10 mouse cellular contexts compared by ENCODE assay signal in the genomic region with DNA sequence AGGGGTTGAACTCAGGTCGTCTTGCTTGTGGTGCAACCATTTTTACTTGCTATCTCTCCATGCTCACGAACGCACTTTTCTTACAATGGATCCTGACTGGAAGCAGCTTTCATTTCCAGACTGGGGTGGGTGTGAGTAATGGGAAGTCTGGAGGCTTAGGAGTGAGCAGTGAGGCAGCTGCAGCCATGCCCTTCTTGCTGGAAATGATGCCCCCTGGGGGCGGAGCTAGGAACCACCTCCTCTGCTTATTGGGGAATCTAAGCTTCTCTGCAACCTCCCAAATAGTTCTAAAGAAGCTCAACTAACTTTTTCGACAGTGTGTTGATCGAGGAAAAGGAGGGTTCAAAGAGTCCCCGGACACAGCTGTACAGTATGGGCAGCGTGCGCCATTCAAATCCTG.
DNase-seq lines count a peak whose midpoint lies in the region; ATAC-seq and TF ChIP-seq lines count a peak whose summit lies in the region.
"Had no signal": no experiment of that assay in that cellular context is flagged by ENCODE, and none has a peak within 500 bp of the region (broad histone marks: within the 10 kb centered on the region; RNA-seq: fewer than 3 reads in every experiment).

No protein-coding gene starts in this region.

- H3K4me3 ChIP-seq in heart, adult 2 months, result no peak overlapping the region
- H3K4me3 ChIP-seq in embryonic fibroblast, embryonic 13.5 days (ENCODE audit: insufficient read depth, low read length), result no peak overlapping the region
- H3K4me3 ChIP-seq in midbrain, embryonic 13.5 days (replicated peaks), result no peak overlapping the region
- H3K4me3 ChIP-seq: midbrain, embryonic 12.5 days had no signal

- peak; percentile 60 for TF ChIP-seq CTCF in heart, adult 2 months (IDR thresholded peaks at IDR 0.05)
- peak; percentile 10; the same call in 1 of the 2 replicates for TF ChIP-seq CTCF in embryonic fibroblast, embryonic 13.5 days (IDR thresholded peaks at IDR 0.05; ENCODE audit: borderline replicate concordance, insufficient read depth, low read length)

- peaks cover 5% of the 10 kb centered on the region for H3K36me3 ChIP-seq in heart, adult 2 months (ENCODE audit: control insufficient read depth, insufficient read depth, low read length)
- no peaks in the 10 kb centered on the region for H3K36me3 ChIP-seq in midbrain, embryonic 13.5 days
- H3K36me3 ChIP-seq: midbrain, embryonic 12.5 days had no signal

- H3K9me3 ChIP-seq in midbrain, embryonic 13.5 days, result no peaks in the 10 kb centered on the region
- H3K9me3 ChIP-seq: midbrain, embryonic 12.5 days had no signal

- WGBS in heart, adult 2 months, result 92% methylated on average over 9 of the region's 9 CpGs
- WGBS in midbrain, embryonic 13.5 days, result 87% methylated on average over 9 of the region's 9 CpGs

- no peak overlapping the region for H3K4me2 ChIP-seq in midbrain, embryonic 13.5 days (replicated peaks)
- H3K4me2 ChIP-seq: midbrain, embryonic 12.5 days had no signal

- intact Hi-C loops in heart, adult 2 months (cut with DNase I), result loop anchor here (5.0 kb wide), 3 partner anchors 83 to 248 kb away; no protein-coding TSS in a partner anchor

- H3K79me2 ChIP-seq in heart, adult 2 months (replicated peaks; ENCODE audit: control insufficient read depth, insufficient read depth, low read length), result no peaks in the 10 kb centered on the region

- no peak for TF ChIP-seq POLR2A in heart, adult 2 months (IDR thresholded peaks at IDR 0.05; ENCODE audit: insufficient read depth, low read depth, low read length)
- TF ChIP-seq POLR2A in embryonic fibroblast, embryonic 13.5 days (IDR thresholded peaks at IDR 0.05; ENCODE audit: low read depth, low read length), result no peak

- no peak for DNase-seq in heart, adult 2 months
- no peak for DNase-seq in heart, adult 8-10 months (ENCODE audit: low spot score)
- peak; percentile 49 for DNase-seq in testis, postnatal 10 days (ENCODE audit: low spot score)
- DNase-seq in testis, postnatal 14 days (ENCODE audit: low spot score), result no peak
- DNase-seq in spleen, adult 12 weeks (ENCODE audit: low spot score), result no peak
- DNase-seq in c-Kit-positive CD71-positive TER-119-positive erythroid progenitor cells, embryonic 14.5 days (ENCODE audit: low spot score), result no peak
- DNase-seq: kidney, adult 9 months had no signal

- H3K27ac ChIP-seq in heart, adult 2 months, result no peak overlapping the region
- H3K27ac ChIP-seq in embryonic fibroblast, embryonic 13.5 days (ENCODE audit: insufficient read depth, low read length), result no peak overlapping the region
- H3K27ac ChIP-seq in midbrain, embryonic 13.5 days, result no peak overlapping the region
- H3K27ac ChIP-seq: midbrain, embryonic 12.5 days had no signal

- no peak for TF ChIP-seq EP300 in heart, adult 2 months (IDR thresholded peaks at IDR 0.05; ENCODE audit: insufficient read depth, low read depth, low read length)

- peaks cover 6% of the 10 kb centered on the region for H3K4me1 ChIP-seq in heart, adult 2 months (ENCODE audit: control insufficient read depth, insufficient read depth, low read length)
- 0 out of 2 replicates have a peak, but pooled peaks cover 3% of the 10 kb centered on the region for H3K4me1 ChIP-seq in embryonic fibroblast, embryonic 13.5 days (ENCODE audit: control insufficient read depth, insufficient read depth, low read length)
- no peaks in the 10 kb centered on the region for H3K4me1 ChIP-seq in midbrain, embryonic 13.5 days (replicated peaks)
- H3K4me1 ChIP-seq: midbrain, embryonic 12.5 days had no signal

- no peak for ATAC-seq in midbrain, embryonic 13.5 days

- H3K27me3 ChIP-seq in heart, adult 2 months (ENCODE audit: control insufficient read depth, insufficient read depth, low read length), result no peaks in the 10 kb centered on the region
- no peaks in the 10 kb centered on the region for H3K27me3 ChIP-seq in midbrain, embryonic 13.5 days
- H3K27me3 ChIP-seq: midbrain, embryonic 12.5 days had no signal

- no peak overlapping the region for H3K9ac ChIP-seq in heart, adult 2 months (ENCODE audit: low read depth, low read length)
- no peak overlapping the region for H3K9ac ChIP-seq in midbrain, embryonic 13.5 days (replicated peaks)
- H3K9ac ChIP-seq: midbrain, embryonic 12.5 days had no signal
